Mouse (Mus musculus) CD4-positive, CD25-positive, alpha-beta regulatory T cell, adult 9 weeks (primary cell): Measurements from ENCODE around the gene Gm38431. TPM values are rescaled to one million over a fixed set of nuclear protein-coding genes. Genes with fewer than 3 reads are reported as not detected.

Experiments
- polyA plus RNA-seq: library from polyadenylated mRNA; unstranded; fragments of 100-300 nt; shearing (Covaris generic); gene quantifications from one replicate; pipeline ENCODE4 v1.2.1, GENCODE M21; 2017

The Gm38431 gene
- polyA plus RNA-seq, result 7.4 TPM

DNA sequence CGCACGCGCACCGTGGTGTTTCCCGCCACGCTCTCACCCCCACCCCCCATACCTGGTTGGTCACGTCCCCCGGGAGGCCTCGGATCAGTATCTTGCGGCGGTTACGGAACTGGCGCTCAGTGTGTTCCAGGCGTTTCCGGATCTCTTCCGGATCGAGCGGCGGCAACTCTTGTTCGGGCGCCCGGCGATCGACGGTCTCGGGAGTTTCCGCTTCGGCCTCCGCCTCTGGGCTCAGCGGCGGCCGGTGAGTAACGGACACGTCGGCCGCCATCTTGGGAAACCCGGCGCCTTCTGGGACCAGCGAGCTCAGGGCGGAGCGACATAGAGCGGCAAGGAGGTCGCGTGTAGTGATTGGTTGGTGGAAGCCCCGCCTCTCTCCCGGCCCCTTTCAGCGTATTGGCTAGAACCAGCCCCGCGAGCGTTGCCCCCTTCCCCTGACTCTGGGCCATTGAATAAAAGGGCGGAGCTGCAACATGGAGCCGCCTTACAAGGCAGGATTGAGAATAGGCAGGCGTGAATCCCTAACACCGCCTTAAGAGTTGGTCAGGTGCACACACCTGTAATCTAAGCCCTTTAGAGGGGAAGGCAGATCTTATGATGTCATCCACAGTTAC lies at the start of gene Gm38431, which contains the start of gene Raver1:
Gene Gm38431, minus strand, starts transcription at position 291 of the 614 bp plus-strand sequence.
Gene Raver1, minus strand, starts transcription at position 302 of the 614 bp plus-strand sequence.

DNA sequence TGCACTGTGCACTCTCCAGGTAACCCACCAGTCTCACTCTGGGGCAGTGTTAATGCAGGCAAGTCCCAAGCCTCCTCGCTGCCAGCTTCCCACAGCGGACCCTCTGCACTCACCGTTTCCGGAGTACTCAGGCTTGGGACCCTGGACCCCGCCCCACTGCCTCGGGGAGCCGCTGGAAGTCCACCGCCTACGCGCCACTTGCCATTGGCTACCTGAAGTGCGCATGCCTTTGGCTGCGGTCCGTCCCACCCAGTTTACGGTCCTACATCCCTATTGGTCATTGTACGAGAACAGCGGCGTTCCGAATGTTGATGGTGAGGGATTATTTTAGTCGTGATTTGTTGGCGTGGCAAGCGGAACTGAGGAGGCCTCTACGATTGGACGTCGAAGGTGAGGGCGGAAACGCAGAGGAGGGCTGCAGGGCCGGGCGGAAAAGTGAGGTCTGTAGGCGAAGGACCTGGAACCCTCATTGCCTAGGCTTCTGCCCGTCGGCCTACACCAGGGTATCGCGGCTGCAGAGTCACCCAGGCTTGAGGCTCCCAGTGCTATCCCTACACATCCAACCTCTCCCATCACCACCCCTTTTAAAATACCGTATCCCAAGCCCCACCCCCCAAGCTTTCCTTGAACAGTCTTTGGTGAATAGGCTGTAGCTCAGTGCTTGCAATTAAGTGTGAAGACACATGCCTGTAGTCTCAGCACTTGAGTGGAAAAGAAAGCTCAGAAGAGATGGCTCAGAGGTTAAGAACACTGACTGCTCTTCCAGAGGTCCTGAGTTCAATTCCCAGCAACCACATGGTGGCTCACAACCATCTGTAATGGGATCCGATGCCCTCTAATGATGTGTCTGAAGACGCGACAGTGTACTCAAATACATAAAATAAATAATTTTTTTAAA lies 39.5 kb upstream of the Gm38431 start, which contains the start of gene Tyk2:
Gene Tyk2, minus strand, starts transcription at position 185 of the 898 bp plus-strand sequence.

DNA sequence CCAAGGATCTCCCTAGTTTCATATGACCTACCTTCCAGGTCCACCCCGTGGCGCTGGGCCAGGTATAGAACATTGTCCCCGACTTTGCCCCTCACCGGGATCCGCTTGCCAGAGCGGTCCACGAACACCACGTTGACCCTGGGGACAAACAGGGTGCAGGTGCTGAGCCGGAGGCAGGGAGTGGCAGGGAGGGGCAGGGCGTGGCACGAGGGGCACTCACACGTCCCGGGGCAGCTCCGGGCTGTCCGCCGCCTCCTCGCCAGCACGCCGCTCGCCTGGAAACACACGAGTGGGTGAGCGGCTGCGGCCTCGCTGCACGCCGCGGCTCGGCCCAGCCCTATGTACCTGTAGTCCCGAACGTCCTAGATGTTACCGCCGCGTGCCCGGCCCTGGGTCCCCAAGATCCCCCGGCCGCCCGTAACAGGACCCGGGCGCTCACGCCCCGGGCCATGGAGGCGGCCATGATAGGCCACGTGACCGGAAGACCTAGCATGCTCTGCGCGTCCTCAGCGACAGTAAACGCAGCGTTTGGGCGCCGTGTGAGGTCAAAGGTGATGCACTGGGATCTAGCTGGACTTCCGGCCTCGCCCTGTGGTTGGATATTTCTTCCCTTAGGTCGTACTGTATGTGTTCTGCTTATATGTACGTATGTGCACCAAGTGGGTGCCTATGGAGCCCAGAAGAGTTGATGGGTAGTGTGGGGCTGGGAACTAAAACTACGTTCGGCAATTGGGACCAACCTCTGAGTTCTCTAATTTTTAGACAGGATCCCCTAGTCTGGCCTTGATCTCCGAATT lies 18.6 kb downstream of the Gm38431 start, which contains the start of the genes Gm49373 and Fdx1l:
Gene Gm49373, minus strand, starts transcription at position 53 of the 797 bp plus-strand sequence.
Gene Fdx1l, minus strand, starts transcription at position 571 of the 797 bp plus-strand sequence.

DNA sequence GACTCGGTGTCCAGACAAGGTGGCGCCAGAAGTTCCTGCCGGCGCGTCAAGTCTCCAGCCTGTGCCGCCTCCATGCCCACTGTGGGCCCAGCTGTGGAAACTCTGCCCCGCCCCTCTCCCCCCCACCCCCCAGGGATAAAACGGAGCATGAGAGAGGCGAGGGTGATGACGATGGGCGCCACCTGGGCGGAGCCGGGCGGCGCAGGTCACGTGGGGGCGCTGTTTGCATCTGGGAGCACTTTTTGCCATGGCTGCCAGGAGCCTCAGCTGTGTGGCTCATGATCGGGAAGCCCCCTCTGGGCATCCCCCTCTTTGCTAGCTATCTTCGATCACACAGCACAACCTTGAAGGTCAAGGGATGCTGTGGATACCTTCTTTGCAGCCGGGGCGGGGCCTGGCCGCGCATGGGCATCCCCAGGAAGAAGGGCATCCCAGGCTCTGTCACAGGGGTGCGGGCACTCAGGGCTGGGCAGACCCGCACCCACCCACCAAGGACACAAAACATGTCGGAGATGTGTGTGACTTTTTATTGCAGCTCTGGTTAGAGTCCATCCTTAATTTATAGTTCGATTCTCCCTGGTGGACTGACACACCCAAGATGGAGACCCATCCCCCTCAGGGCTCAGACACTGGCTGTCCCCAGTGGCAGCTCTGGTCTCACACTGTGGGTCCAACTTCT lies 24.7 kb downstream of the Gm38431 start, which contains the start of gene Zglp1:
Gene Zglp1, minus strand, starts transcription at position 88 of the 679 bp plus-strand sequence.

DNA sequence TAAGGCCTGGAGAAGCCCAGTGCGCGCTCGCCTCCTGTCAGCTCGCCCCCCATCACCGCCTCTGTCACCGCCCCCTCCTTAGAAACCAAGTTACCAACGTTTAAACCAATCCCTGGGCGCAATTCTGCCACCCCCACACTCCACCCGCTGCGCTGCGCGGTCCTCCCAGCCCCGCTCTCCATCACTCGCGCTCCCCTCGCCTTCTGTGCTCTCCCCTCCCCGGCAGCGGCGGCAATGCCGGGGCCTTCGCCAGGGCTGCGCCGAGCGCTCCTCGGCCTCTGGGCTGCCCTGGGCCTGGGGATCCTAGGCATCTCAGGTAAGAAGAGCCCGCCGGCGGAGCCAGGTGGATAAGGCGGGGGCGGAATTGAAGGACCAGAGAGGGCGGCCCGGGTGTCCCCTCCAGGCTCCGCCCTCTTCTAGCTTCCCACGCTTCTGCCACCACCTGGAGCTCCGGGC lies 59.9 kb downstream of the Gm38431 start, which contains the start of gene Icam5:
Gene Icam5, plus strand, starts transcription at position 178 of the 456 bp plus-strand sequence.

GRCm38 (mm10) chr9:21029291-21030054 lies 62.3 kb downstream of the Gm38431 start, which contains the start of gene Icam4:
Gene Icam4 (plus strand): TSS chr9:21029373.

Other genes starting within 250 kb of the Gm38431 start
- 46.9 TPM for gene A230050P20Rik, start 223.4 kb downstream of the Gm38431 start, polyA plus RNA-seq
- gene Angptl6, start 212.3 kb downstream of the Gm38431 start, polyA plus RNA-seq, result 0.41 TPM
- gene Ppan, start 203.8 kb downstream of the Gm38431 start, polyA plus RNA-seq, result 88.4 TPM
- gene Eif3g, start 193.4 kb downstream of the Gm38431 start, polyA plus RNA-seq, result 305 TPM
- 96.2 TPM for gene Dnmt1, start 132.1 kb downstream of the Gm38431 start, polyA plus RNA-seq
- 21.2 TPM for gene S1pr2, start 115.2 kb downstream of the Gm38431 start, polyA plus RNA-seq
- 138 TPM for gene Mrpl4, start 89.3 kb downstream of the Gm38431 start, polyA plus RNA-seq
- 113 TPM for gene Icam1, start 76.0 kb downstream of the Gm38431 start, polyA plus RNA-seq
- 2.6 TPM for gene Icam4, start 62.6 kb downstream of the Gm38431 start, polyA plus RNA-seq
- gene Icam5, start 59.9 kb downstream of the Gm38431 start, polyA plus RNA-seq, result 0.84 TPM
- gene Zglp1, start 24.9 kb downstream of the Gm38431 start, polyA plus RNA-seq, result 0.36 TPM
- not detected for gene Gm49373, start 18.9 kb downstream of the Gm38431 start, polyA plus RNA-seq
- 30.7 TPM for gene Fdx1l, start 18.4 kb downstream of the Gm38431 start, polyA plus RNA-seq
- 82.1 TPM for gene Raver1, start within 50 bp of the Gm38431 start, polyA plus RNA-seq
- 96.0 TPM for gene Tyk2, start 39.2 kb upstream of the Gm38431 start, polyA plus RNA-seq
- gene Cdc37, start 58.0 kb upstream of the Gm38431 start, polyA plus RNA-seq, result 305 TPM
- gene Pde4a, start 73.7 kb upstream of the Gm38431 start, polyA plus RNA-seq, result 0.61 TPM
- 27.8 TPM for gene Keap1, start 147.4 kb upstream of the Gm38431 start, polyA plus RNA-seq
- not detected for gene S1pr5, start 156.4 kb upstream of the Gm38431 start, polyA plus RNA-seq
- gene Atg4d, start 173.3 kb upstream of the Gm38431 start, polyA plus RNA-seq, result 48.5 TPM
- 49.2 TPM for gene Kri1, start 196.0 kb upstream of the Gm38431 start, polyA plus RNA-seq
- gene Cdkn2d, start 199.4 kb upstream of the Gm38431 start, polyA plus RNA-seq, result 152 TPM
- 2.4 TPM for gene Ap1m2, start 220.3 kb upstream of the Gm38431 start, polyA plus RNA-seq
- gene Slc44a2, start 228.7 kb upstream of the Gm38431 start, polyA plus RNA-seq, result 608 TPM